Mouse (Mus musculus): ENCODE data around the gene Tmeff2. TPM values are rescaled to one million over a fixed set of nuclear protein-coding genes. Genes with fewer than 3 reads are reported as not detected.

The Tmeff2 gene
- polyA plus RNA-seq, 1 experiment from 2014 or later: 1.6 TPM

- Histone ChIP-seq H3K9me3 (replicated peaks) (no peaks in the 10 kb centered on the region), H3K27ac (no peak overlapping the region), H3K27me3 (ENCODE audit: low read depth, poor library complexity, severe bottlenecking) (no peaks in the 10 kb centered on the region), H3K4me3 (no peak overlapping the region), H3K4me1 (no peaks in the 10 kb centered on the region), H3K36me3 (no peaks in the 10 kb centered on the region)
- no peak for DNase-seq (ENCODE audit: low spot score)
- WGBS: 99% methylated on average over 3 of the region's 3 CpGs
Observed at GRCm38 (mm10) chr1:51199954-51200353, 299.5 kb downstream of the Tmeff2 start.

DNA sequence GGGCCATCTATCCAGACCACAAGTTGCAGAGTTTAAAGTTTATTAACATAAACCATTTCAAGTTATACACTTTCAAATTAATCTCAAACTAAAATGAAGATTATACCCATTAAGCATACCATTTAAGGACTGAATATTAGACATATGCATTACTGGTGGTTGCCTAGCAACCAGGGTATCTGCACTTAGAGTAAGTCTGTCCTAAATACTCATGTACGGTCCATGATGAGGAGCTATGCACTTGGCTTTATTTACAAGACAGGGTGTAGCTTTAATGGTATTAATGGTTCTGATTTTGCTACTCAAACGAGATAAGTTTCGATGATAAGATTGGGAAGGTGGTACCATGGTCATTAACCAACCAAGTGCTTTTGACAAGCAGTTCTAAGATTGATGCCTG, 315.2 kb downstream of the Tmeff2 start:
- Histone ChIP-seq H3K36me3 (no peaks in the 10 kb centered on the region), H3K27me3 (ENCODE audit: low read depth, poor library complexity, severe bottlenecking) (no peaks in the 10 kb centered on the region), H3K27ac (no peak overlapping the region), H3K4me3 (no peak overlapping the region), H3K9me3 (replicated peaks) (no peaks in the 10 kb centered on the region), H3K4me1 (no peaks in the 10 kb centered on the region)
- 93% methylated on average over 3 of the region's 3 CpGs for WGBS
- DNase-seq (ENCODE audit: low spot score): no peak

DNA sequence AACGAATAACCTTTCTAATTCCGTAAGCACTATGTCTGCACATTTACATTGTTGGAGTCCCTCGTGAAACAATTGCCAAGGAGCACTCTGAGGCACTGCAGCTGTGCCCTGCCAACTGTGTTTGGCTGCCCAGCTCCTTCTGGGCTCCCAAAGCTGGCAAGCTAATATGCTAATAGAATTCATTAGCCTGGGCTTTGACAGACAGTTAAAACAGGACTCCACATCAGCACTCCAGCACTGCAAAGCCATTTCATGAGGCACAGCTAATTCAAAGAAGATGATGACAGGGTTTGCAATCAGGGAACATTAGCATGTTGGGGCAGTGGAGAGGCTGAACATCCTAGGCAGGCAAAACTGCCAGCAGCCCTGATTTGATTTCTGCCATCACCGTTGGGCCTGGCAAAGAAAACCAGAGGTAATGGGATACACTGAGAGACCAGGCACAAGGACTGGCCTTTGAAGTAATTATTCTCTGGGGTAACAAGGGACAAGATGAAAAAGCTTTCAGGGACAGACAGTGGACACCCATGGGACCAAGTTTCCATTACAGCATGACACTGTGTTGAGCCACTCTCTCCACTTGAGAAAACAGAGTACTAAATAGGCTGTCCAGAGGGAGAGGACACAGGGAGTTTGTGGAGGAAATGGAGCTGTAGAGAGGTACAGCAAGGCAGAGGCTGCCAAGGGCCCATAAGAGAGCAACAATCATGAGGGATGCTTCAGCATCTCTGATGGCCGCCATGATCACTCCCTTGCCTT, 316.0 kb downstream of the Tmeff2 start:
- no peaks in the 10 kb centered on the region for H3K9me3 ChIP-seq (replicated peaks)
- no peaks in the 10 kb centered on the region for H3K27me3 ChIP-seq (ENCODE audit: low read depth, poor library complexity, severe bottlenecking)
- H3K4me1 ChIP-seq: no peaks in the 10 kb centered on the region
- no peaks in the 10 kb centered on the region for H3K36me3 ChIP-seq
- no peak overlapping the region for H3K27ac ChIP-seq
- 77% methylated on average over 5 of the region's 5 CpGs for WGBS
- DNase-seq (ENCODE audit: low spot score): no peak
- H3K4me3 ChIP-seq: no peak overlapping the region

- no peaks in the 10 kb centered on the region for H3K36me3 ChIP-seq
- WGBS: 95% methylated on average over 7 of the region's 7 CpGs
- no peak for DNase-seq (ENCODE audit: low spot score)
- H3K4me1 ChIP-seq: no peaks in the 10 kb centered on the region
- no peak overlapping the region for H3K4me3 ChIP-seq
- H3K27me3 ChIP-seq (ENCODE audit: low read depth, poor library complexity, severe bottlenecking): no peaks in the 10 kb centered on the region
- H3K27ac ChIP-seq: no peak overlapping the region
- H3K9me3 ChIP-seq (replicated peaks): no peaks in the 10 kb centered on the region
Observed at GRCm38 (mm10) chr1:51217227-51217626, 316.8 kb downstream of the Tmeff2 start.

DNA sequence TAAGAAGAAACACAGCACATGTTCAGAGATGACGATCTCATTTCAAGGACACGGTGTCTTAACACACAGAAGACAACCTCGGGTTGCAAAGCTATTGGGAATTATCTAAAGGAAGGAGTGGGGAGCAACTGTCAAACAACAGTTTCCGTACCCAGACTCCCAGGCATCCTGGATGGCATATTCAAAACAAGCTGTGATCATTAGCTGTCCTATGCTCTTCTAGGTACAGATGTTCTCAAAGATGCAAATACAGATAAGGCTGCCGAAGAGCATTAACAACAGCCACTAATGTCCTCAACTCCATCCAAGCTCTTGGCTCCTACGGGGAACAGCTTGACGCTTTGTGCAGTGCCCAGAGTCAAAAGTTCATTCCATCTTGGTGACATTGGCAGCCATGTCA, 324.7 kb downstream of the Tmeff2 start:
- no peaks in the 10 kb centered on the region for H3K36me3 ChIP-seq
- no peak overlapping the region for H3K4me3 ChIP-seq
- no peak overlapping the region for H3K27ac ChIP-seq
- H3K9me3 ChIP-seq (replicated peaks): no peaks in the 10 kb centered on the region
- H3K4me1 ChIP-seq: no peaks in the 10 kb centered on the region
- no peaks in the 10 kb centered on the region for H3K27me3 ChIP-seq (ENCODE audit: low read depth, poor library complexity, severe bottlenecking)
- 89% methylated on average over 7 of the region's 7 CpGs for WGBS
- no peak for DNase-seq (ENCODE audit: low spot score)

Small RNA genes lying within 50 kb of the gene (microRNA-seq; reads per million reads assigned to microRNA genes)
- not detected for gene Gm25736
